Mouse (Mus musculus) kidney, adult 2 months (tissue): ENCODE data around the gene Acsl1. TPM values are rescaled to one million over a fixed set of nuclear protein-coding genes. Genes with fewer than 3 reads are reported as not detected.
"Not testable (repeated sequence)": the region's sequence is repeated elsewhere in the genome, so short reads cannot be mapped to it uniquely, and the experiment has no call there.

Experiments
- DNase-seq: peaks from one replicate; pipeline ENCODE4 v3.0.0; 2021
- H3K27ac ChIP-seq: fragments of 200-500 bp; 2 replicates; pipeline ENCODE4 v1.5.1; 2012; ENCODE audit warnings: low read depth, low read length, control low read depth, inconsistent platforms; ENCODE audit not compliant: insufficient read depth
- H3K27me3 ChIP-seq: fragments of 200-500 bp; replicated peaks from 2 replicates; pipeline ENCODE4 v1.6.1; 2012; ENCODE audit warnings: mild to moderate bottlenecking, moderate library complexity, low read length, inconsistent platforms; ENCODE audit not compliant: control insufficient read depth, insufficient read depth
- H3K36me3 ChIP-seq: fragments of 200-500 bp; 2 replicates; pipeline ENCODE4 v1.6.1; 2012; ENCODE audit warnings: mild to moderate bottlenecking, moderate library complexity, low read length, inconsistent platforms; ENCODE audit not compliant: control insufficient read depth, insufficient read depth
- H3K4me1 ChIP-seq: fragments of 200-500 bp; 2 replicates; pipeline ENCODE4 v1.6.1; 2011; ENCODE audit warnings: low read length; ENCODE audit not compliant: control insufficient read depth, insufficient read depth
- H3K4me3 ChIP-seq: fragments of 200-500 bp; 2 replicates; pipeline ENCODE4 v1.5.1; 2011; ENCODE audit warnings: mild to moderate bottlenecking, low read depth, low read length, control low read depth; ENCODE audit not compliant: insufficient read depth
- CTCF ChIP-seq: fragments of 200-500 bp; conservative IDR thresholded peaks from 2 replicates; pipeline ENCODE4 v1.5.1; 2011; ENCODE audit warnings: low read depth, mild to moderate bottlenecking, control low read depth, low read length, moderate library complexity, mixed read lengths; ENCODE audit not compliant: insufficient read depth, insufficient read length
- POLR2A ChIP-seq: fragments of 200-500 bp; IDR thresholded peaks from one replicate; pipeline ENCODE4 v1.6.1; 2011; ENCODE audit warnings: low read depth, low read length, control low read depth
- WGBS: fragments of 180-500 bp; shearing (Covaris S2); methylation state at CpG from one replicate; pipeline ENCODE4 v1.1.7; 2018; 5-methylcytosine and 5-hydroxymethylcytosine counted together
- polyA plus RNA-seq: library from polyadenylated mRNA; depleted of rRNA; stranded (reverse); fragments of >200 nt; gene quantifications from 2 replicates; pipeline ENCODE4 v1.2.3, GENCODE M21; 2012; rRNA removed

The Acsl1 gene
- polyA plus RNA-seq, 1 experiment: 212 TPM

DNA sequence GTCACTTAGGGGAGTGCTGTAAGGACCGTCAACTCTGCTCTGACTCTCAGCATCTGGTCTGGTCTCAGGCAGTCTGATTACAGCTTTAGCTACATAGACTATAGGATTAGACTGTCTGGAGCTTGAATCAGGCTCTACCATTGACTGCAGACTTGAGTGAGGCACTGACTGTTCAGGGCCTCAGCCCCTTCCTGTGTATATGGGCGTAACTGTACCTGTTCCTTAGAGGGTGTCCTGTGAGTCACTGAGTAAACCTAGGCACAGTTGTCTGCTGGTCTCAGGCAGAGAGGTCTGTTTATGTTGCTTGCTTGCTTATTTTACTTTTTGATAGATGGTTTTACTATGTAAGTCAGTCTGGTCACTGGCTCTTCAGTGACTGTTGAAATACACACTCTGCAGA lies 103.1 kb downstream of the Acsl1 start:
- DNase-seq: no peak
- 88% methylated on average over 2 of the region's 2 CpGs for WGBS
- TF ChIP-seq CTCF: no peak
- no peak for TF ChIP-seq POLR2A
- Histone ChIP-seq H3K4me1 (no peaks in the 10 kb centered on the region), H3K36me3 (no peaks in the 10 kb centered on the region; the same call in 1 of the 2 replicates), H3K27ac (no peak overlapping the region), H3K27me3 (no peaks in the 10 kb centered on the region), H3K4me3 (no peak overlapping the region)

DNA sequence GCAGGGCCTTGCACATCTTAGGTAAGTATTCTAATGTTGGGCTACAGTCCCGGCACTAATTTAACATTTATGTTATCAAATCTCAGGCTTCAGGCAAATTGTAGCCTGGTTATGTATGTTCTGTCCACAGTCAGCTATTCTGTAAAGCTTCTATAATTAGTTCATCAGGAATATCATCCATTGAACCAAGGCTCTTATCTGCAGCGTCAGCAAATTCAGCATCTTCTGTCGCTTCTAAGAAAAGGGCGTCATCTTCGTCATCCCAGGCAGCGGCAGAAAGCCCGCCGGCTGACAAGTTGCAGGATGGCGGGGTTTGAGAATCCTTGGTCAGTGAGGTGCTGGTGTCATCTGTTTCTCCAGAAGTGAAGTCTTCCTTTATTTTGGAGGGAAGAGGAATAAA lies 108.0 kb downstream of the Acsl1 start:
- WGBS: 97% methylated on average over 9 of the region's 9 CpGs
- H3K27ac ChIP-seq: no peak overlapping the region
- H3K4me1 ChIP-seq: no peaks in the 10 kb centered on the region
- no peak for DNase-seq
- no peaks in the 10 kb centered on the region for H3K27me3 ChIP-seq
- H3K4me3 ChIP-seq: no peak overlapping the region
- no peaks in the 10 kb centered on the region; the same call in 1 of the 2 replicates for H3K36me3 ChIP-seq
- TF ChIP-seq POLR2A (no peak), CTCF (no peak)

DNA sequence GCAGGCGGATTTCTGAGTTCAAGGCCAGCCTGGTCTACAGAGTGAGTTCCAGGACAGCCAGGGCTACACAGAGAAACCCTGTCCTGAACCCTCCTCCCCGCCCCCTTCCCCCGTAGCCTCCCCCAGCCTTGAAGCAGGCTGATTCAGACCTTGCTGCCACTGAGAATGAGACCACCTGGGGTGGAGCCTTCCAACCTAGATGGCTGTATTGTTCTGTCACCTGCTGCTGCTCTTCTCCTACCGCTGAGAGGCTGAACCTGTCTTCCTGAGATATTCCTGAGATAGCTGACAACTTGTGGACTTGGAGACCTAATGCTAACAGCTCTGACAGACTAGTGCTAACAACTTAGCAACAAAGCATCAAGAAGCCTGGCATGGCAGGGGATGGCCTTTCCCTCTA lies 113.5 kb downstream of the Acsl1 start:
- 81% methylated on average over 4 of the region's 4 CpGs for WGBS
- not testable (repeated sequence) for H3K27ac ChIP-seq, DNase-seq, H3K4me3 ChIP-seq, H3K36me3 ChIP-seq, H3K4me1 ChIP-seq, H3K27me3 ChIP-seq

DNA sequence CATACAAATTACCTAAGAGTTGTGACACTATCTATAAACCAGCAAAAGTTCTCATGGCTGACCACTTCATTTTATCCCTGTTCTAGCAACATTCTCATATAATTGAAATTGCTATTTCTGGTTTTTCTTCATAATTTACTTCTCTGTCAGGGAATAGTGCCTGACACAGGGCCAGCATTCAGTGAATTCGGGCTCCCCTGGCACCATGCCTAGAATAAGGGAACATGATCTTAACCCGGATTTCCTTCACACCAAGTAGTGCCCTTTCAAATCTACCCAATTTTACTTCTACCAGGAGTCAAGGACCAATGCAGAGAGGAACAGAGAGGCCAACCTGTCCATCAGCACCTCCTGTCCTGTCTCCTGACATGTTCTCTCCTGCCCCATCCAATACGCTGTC lies 114.7 kb downstream of the Acsl1 start:
- no peaks in the 10 kb centered on the region for H3K27me3 ChIP-seq
- no peak for TF ChIP-seq POLR2A
- no peak for TF ChIP-seq CTCF
- H3K4me3 ChIP-seq: no peak overlapping the region
- no peaks in the 10 kb centered on the region for H3K36me3 ChIP-seq
- H3K27ac ChIP-seq: no peak overlapping the region
- no peak for DNase-seq
- 52% methylated on average over 3 of the region's 3 CpGs for WGBS
- no peaks in the 10 kb centered on the region for H3K4me1 ChIP-seq

Other genes starting within 250 kb of the Acsl1 start
- gene Helt, start 176.4 kb upstream of the Acsl1 start, polyA plus RNA-seq: not detected in 2 replicates
- gene Cenpu, start 81.0 kb downstream of the Acsl1 start, polyA plus RNA-seq: 0.33 and 0.67 TPM in 2 replicates
- gene Primpol, start 146.2 kb downstream of the Acsl1 start, polyA plus RNA-seq: 1.1 and 1.4 TPM in 2 replicates
- gene Casp3, start 146.3 kb downstream of the Acsl1 start, polyA plus RNA-seq: 7.1 and 9.2 TPM in 2 replicates